Mouse (Mus musculus): Measurements from ENCODE around the gene Ffar1.

DNA sequence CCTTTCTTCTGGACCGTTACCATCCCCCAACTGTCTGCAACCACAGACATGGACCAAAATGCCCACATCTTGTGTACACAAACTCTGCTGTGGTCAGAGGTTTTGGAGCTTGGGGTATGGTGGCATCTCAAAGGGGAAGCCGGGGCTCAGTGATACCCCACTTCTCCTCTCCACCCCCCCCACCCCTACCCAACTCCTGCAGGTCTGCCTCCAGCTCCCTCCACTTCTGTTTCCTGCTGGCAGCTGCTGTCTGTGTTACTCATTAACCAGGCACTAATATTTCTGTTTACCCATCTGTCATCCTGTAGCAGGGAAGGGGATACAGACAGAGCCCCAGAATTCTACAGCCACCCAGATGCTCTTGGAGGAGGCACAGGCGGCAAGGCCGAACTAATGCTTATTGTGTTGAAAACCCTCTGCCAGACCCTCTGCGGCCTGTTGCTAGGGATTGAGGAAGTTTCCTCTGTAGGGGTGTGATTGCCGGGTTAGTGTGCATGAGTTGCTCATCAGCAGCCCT is 49.0 kb downstream of the Ffar1 start:
- TF ChIP-seq CTCF (IDR thresholded peaks at IDR 0.05; ENCODE audit: low read depth) = no peak
- TF ChIP-seq EP300 (IDR thresholded peaks at IDR 0.05; ENCODE audit: low read depth) = no peak

All from liver, embryonic 14.5 days (tissue).